Mouse (Mus musculus) midbrain, embryonic 14.5 days (tissue): ENCODE measurements around the gene Cxcl10. TPM values are rescaled to one million over a fixed set of nuclear protein-coding genes. Genes with fewer than 3 reads are reported as not detected.

ENCODE experiments used
- ATAC-seq: fragments of 200-750 bp; cut with Nextera tagmentation; 2 replicates; pipeline ENCODE4 v1.8.0; 2017; ENCODE audit warnings: moderate number of reproducible peaks, moderate library complexity; ENCODE audit not compliant: low FRiP score, low TSS enrichment
- DNase-seq: peaks from one replicate; pipeline ENCODE4 v3.0.0-alpha.2; 2015
- H3K27ac ChIP-seq: fragments of 300-500 bp; sonication (generic); replicated peaks from 2 replicates; pipeline ENCODE4 v1.5.1; 2014; ENCODE audit warnings: mild to moderate bottlenecking, low read depth, low read length, moderate library complexity
- H3K27me3 ChIP-seq: fragments of 300-500 bp; sonication (generic); 2 replicates; pipeline ENCODE4 v1.6.1; 2014; ENCODE audit warnings: low read length, control low read depth, mixed read lengths; ENCODE audit not compliant: control insufficient read depth, insufficient read depth
- H3K36me3 ChIP-seq: fragments of 300-500 bp; sonication (generic); 2 replicates; pipeline ENCODE4 v1.6.1; 2014; ENCODE audit warnings: low read length, control low read depth; ENCODE audit not compliant: control insufficient read depth, insufficient read depth
- H3K4me1 ChIP-seq: fragments of 300-500 bp; sonication (generic); 2 replicates; pipeline ENCODE4 v1.6.1; 2014; ENCODE audit warnings: mild to moderate bottlenecking, antibody characterized with exemption, low read length, control low read depth; ENCODE audit not compliant: control insufficient read depth, insufficient read depth
- H3K4me2 ChIP-seq: fragments of 300-500 bp; sonication (generic); 2 replicates; pipeline ENCODE4 v1.6.1; 2014; ENCODE audit warnings: mild to moderate bottlenecking, low read length, moderate library complexity
- H3K4me3 ChIP-seq: fragments of 300-500 bp; sonication (generic); replicated peaks from 2 replicates; pipeline ENCODE4 v1.5.1; 2014; ENCODE audit warnings: low read depth, low read length
- H3K9ac ChIP-seq: fragments of 300-500 bp; sonication (generic); replicated peaks from 2 replicates; pipeline ENCODE4 v1.6.1; 2014; ENCODE audit warnings: mild to moderate bottlenecking, low read length, moderate library complexity
- H3K9me3 ChIP-seq: fragments of 300-500 bp; sonication (generic); 2 replicates; pipeline ENCODE4 v1.6.1; 2016; ENCODE audit warnings: low read length, control low read depth, mixed read lengths; ENCODE audit not compliant: control insufficient read depth
- WGBS: fragments of 180-500 bp; shearing (Covaris S2); extraction: QIAGEN DNeasy Blood & Tissue Kit; methylation state at CpG from one replicate; pipeline ENCODE4 v1.1.7; 2014; 5-methylcytosine and 5-hydroxymethylcytosine counted together
- polyA plus RNA-seq: library from polyadenylated mRNA; unstranded; fragments of >200 nt; fragmentation: Nextera tagmentation; extraction: Ambion mirVana; gene quantifications from 2 replicates; pipeline ENCODE4 v1.2.1, GENCODE M21; 2014

The Cxcl10 gene
- polyA plus RNA-seq, 1 experiment from 2014 or later, result 3.5 TPM

DNA sequence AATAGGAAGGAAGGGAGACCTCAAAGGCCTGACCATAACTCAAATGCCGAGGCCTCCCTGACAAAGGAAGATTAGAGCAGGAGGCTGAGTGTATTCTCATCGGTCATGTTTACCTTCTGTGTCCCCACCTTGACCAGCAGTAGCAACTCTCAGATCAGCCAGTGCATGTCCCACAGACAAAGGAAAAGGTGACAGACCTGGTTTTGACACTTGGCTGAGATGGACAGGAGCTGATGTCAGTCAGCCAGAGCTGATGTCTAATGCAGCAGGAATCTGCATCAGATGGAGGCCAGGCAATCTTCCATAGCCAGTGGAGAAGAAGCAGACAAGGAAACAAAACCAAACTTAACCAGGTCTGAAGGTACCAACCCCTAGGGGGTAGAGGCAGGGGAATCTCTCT lies 23.9 kb upstream of the Cxcl10 start:
- Histone ChIP-seq H3K9ac (no peak overlapping the region), H3K4me3 (no peak overlapping the region), H3K36me3 (no peaks in the 10 kb centered on the region), H3K4me1 (no peaks in the 10 kb centered on the region), H3K27me3 (no peaks in the 10 kb centered on the region), H3K27ac (no peak overlapping the region), H3K9me3 (no peaks in the 10 kb centered on the region), H3K4me2 (no peak overlapping the region)
- 88% methylated on average over 2 of the region's 2 CpGs for WGBS
- ATAC-seq (no peak), DNase-seq (no peak)

DNA sequence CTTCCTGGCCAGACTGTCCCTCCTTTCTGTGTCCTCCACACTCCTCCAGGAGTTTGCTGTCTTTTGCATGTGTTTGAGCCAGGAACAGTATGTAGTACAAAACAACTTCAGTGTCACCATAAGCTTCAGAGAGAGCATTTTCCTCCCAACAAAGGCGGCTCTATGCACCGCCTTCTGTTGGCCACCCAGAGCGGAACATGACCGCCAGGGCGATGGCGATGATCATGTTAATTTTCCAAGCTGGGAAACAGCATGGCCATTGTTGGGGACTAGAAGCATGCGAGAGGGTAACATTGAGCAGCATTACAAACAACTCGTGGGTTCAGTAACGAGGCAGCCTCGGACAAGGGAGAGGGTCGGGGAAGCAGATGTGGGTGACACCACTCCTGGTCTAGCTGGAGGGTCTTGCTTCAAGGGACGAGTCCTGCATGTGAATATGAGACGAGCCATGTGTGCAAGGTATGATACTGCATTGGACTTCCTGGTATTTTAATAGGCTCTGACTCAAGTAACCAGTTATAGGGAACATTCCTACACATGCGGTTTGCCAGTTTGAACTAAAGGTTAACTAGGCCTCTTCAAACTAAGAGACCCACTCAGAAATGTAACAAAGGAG lies 22.8 kb upstream of the Cxcl10 start:
- no peaks in the 10 kb centered on the region for H3K4me1 ChIP-seq
- DNase-seq (peak; percentile 48), ATAC-seq (no peak)
- no peaks in the 10 kb centered on the region for H3K36me3 ChIP-seq
- H3K27ac ChIP-seq, result no peak overlapping the region
- WGBS, result 57% methylated on average over 14 of the region's 14 CpGs
- no peaks in the 10 kb centered on the region for H3K27me3 ChIP-seq
- no peak overlapping the region for H3K4me3 ChIP-seq
- H3K4me2 ChIP-seq, result no peak overlapping the region
- H3K9me3 ChIP-seq, result no peaks in the 10 kb centered on the region
- H3K9ac ChIP-seq, result no peak overlapping the region

DNA sequence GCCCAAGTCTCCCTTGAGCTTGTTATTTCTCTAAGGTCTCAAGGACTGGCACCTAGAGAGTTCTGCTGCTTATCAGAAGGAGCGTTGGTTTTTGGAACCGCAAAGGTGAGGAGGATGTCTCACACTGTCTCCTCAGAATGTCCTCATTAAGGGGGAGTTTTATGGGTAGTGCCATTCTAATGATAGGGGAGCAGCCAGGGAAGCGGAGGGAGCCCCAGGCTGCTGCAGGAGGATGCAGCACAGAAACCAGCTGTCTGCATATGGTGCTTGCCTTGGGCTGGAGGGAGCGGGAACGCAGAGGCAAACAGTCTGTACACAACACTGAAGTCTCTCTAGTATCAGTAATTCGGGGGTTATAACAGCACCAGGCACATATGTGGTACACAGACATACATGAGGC lies 22.2 kb upstream of the Cxcl10 start:
- no peak overlapping the region for H3K9ac ChIP-seq
- WGBS, result 76% methylated on average over 6 of the region's 6 CpGs
- no peaks in the 10 kb centered on the region for H3K4me1 ChIP-seq
- no peaks in the 10 kb centered on the region for H3K36me3 ChIP-seq
- no peak overlapping the region for H3K27ac ChIP-seq
- no peak; the same call in 1 of the 2 replicates for ATAC-seq
- no peak overlapping the region for H3K4me2 ChIP-seq
- H3K4me3 ChIP-seq, result no peak overlapping the region
- H3K27me3 ChIP-seq, result no peaks in the 10 kb centered on the region
- H3K9me3 ChIP-seq, result no peaks in the 10 kb centered on the region
- DNase-seq, result no peak

DNA sequence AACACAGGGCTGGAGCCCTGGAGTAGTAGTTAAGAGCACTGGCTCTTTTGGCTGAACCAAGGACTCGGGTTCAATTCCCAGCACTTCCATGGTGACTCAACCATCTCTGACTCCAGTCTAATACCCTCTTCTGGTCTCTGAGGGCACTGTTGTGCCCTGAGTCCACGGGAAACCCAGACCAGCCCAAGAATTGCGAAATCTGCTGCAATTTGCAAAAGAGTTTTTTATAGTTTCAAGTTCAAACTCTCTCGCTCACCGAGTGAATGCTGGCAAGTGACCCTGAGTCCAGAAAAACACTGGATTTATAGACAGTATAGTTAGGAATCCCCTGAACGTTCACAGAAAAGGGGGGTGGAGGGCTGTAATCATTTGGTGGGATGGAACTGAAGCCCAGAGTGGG lies 21.7 kb upstream of the Cxcl10 start:
- no peak overlapping the region for H3K4me3 ChIP-seq
- no peaks in the 10 kb centered on the region for H3K9me3 ChIP-seq
- H3K4me1 ChIP-seq, result no peaks in the 10 kb centered on the region
- no peak overlapping the region for H3K9ac ChIP-seq
- no peak overlapping the region for H3K4me2 ChIP-seq
- ATAC-seq (no peak), DNase-seq (no peak)
- H3K27me3 ChIP-seq, result no peaks in the 10 kb centered on the region
- WGBS, result 82% methylated on average over 6 of the region's 6 CpGs
- no peaks in the 10 kb centered on the region for H3K36me3 ChIP-seq
- H3K27ac ChIP-seq, result no peak overlapping the region

DNA sequence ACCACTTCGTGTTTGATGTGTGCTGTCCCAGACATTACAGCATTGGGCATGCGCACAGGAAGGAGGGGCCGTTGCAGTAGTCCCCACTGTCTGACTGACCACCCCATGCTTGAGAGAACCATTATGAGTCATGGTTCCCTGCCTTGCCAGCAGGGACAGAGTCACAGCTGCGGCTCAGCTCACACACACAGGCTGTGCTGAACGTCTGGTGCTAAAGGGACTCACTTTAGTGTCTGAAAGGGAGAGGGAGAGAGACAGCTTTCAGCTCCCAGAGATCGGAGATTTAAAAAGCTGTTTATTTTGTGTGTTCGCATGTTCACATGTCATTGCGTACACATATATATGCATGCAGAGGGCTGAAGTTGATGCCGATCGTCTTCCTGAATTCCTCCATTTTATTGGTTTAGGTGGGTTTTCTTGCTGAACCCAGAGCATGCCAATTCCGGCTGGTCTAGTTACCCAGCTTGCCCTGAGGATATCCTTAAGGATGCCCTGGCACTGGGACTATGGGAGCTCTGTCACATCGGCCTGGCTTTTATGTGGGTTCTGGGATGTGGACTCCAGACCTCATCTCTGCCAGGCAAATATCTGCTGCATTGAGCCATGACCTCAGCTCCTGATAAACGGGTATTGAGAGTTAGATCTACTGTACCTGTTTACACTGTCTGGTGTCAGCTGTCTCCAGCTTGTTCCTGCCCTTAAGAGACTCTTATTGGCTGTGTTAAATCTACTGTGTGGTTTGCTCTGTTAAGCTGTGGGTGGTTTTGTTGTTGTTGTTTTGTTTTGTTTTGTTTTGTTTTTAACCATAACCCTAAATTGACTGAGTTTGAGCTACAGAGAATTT lies 20.7 kb upstream of the Cxcl10 start:
- Histone ChIP-seq H3K27ac (no peak overlapping the region), H3K9me3 (no peaks in the 10 kb centered on the region), H3K4me3 (no peak overlapping the region), H3K9ac (no peak overlapping the region), H3K27me3 (no peaks in the 10 kb centered on the region), H3K4me1 (no peaks in the 10 kb centered on the region), H3K36me3 (no peaks in the 10 kb centered on the region), H3K4me2 (no peak overlapping the region)
- 71% methylated on average over 13 of the region's 13 CpGs for WGBS
- DNase-seq (peak; percentile 43), ATAC-seq (peak; percentile 60; the same call in 1 of the 2 replicates)

DNA sequence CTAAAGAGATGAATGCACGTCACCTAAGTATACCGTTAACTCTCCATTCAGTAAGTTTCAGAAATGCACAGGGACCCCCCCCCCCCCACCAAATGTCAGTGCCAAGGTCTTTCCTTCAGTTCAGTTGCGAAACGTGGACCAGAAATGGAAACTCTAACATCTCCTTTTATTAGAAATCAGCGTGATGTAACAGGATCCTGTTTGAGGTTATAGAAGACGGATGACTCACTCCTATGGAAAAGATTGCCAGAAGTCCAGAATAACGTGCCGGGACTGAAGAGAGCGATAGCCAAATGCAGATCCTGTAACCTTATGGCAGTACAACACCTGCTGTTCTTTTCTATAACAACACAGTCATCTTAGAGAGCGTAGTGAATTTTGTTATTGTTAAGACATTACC lies 19.7 kb upstream of the Cxcl10 start:
- ATAC-seq, result no peak
- no peak for DNase-seq
- Histone ChIP-seq H3K4me3 (no peak overlapping the region), H3K27me3 (no peaks in the 10 kb centered on the region), H3K27ac (no peak overlapping the region), H3K9ac (no peak overlapping the region), H3K4me2 (no peak overlapping the region), H3K9me3 (no peaks in the 10 kb centered on the region), H3K4me1 (no peaks in the 10 kb centered on the region), H3K36me3 (no peaks in the 10 kb centered on the region)
- WGBS, result 84% methylated on average over 10 of the region's 10 CpGs

DNA sequence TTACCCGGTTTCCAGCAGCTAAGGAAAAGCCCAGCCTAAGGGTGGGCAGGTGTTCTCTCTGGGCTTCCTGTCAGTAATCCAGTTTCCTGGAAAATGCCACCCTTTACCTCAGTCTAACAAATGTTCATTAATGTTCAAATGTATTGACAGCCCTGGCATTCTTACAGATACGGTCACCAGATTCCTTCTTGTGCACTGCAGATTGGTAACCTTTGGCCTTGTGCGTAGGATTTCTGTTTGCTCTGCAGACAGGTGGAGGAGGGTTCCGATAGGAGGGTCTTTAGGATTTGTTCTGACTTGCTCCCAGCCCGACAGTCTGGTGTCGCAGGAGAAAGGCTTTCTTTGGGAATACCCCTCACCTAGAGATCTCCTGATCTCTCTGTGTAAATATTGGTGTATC lies 17.9 kb upstream of the Cxcl10 start:
- ATAC-seq (no peak), DNase-seq (no peak)
- Histone ChIP-seq H3K4me3 (no peak overlapping the region), H3K4me1 (no peaks in the 10 kb centered on the region), H3K9me3 (no peaks in the 10 kb centered on the region), H3K9ac (no peak overlapping the region), H3K4me2 (no peak overlapping the region), H3K36me3 (no peaks in the 10 kb centered on the region), H3K27me3 (no peaks in the 10 kb centered on the region), H3K27ac (no peak overlapping the region)
- 85% methylated on average over 6 of the region's 6 CpGs for WGBS

DNA sequence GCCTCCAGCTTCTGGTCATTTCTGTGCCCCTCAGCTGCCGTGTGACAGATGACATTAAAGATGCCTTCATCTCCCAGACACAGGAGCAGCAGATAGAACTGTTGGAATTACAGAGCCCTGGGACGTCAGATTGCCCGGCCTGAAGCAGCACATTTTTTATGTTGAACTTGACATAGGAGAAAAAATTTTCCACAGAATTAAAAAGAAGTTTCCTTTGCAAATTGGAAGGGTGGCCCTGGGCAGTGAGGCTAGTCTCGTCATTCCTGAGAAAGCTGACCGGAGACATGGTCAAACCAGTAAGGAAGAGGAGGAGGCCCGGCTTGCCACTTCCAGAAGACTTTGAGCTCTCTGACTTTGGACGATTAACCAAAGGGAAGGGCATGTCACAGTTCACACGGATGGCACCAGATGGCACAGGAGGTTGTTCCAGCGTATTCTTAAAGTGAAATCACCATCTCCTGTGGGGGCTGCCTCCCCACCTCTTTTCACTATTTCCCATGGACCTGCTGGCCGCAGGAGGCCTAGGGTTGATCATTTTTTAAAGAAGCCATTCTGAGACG lies 16.5 kb upstream of the Cxcl10 start:
- Histone ChIP-seq H3K9ac (no peak overlapping the region), H3K27me3 (no peaks in the 10 kb centered on the region), H3K4me3 (no peak overlapping the region), H3K4me1 (no peaks in the 10 kb centered on the region), H3K9me3 (no peaks in the 10 kb centered on the region), H3K4me2 (no peak overlapping the region), H3K27ac (no peak overlapping the region), H3K36me3 (no peaks in the 10 kb centered on the region)
- ATAC-seq (no peak), DNase-seq (no peak)
- 79% methylated on average over 11 of the region's 11 CpGs for WGBS

DNA sequence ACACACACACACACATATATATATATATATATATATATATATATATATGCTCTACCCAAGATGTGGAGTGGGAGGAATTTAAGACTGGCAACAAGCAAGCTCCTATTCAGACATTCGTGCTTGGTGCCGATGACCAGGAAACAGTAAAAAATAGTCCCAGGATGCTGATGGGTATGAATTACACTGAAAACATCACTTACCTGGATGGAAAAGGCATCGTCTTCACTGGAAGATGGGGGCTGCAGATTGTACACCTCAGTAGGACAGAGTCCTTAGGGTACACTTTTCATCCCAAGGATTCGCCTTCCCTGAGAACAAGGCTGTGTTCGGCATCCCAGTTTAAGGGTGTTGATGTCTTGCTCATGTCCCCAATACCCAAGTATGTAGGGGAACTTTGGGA lies 15.3 kb upstream of the Cxcl10 start:
- ATAC-seq (no peak), DNase-seq (no peak)
- WGBS, result 93% methylated on average over 5 of the region's 5 CpGs
- no peaks in the 10 kb centered on the region for H3K36me3 ChIP-seq
- H3K9ac ChIP-seq, result no peak overlapping the region
- H3K27me3 ChIP-seq, result no peaks in the 10 kb centered on the region
- no peak overlapping the region for H3K4me3 ChIP-seq
- H3K4me2 ChIP-seq, result no peak overlapping the region
- H3K4me1 ChIP-seq, result no peaks in the 10 kb centered on the region
- H3K9me3 ChIP-seq, result no peaks in the 10 kb centered on the region
- no peak overlapping the region for H3K27ac ChIP-seq
